Mouse (Mus musculus) ES-E14 (cell line): ENCODE results near the gene Bivm.

Source experiments
- CHD2 ChIP-seq: IDR thresholded peaks from 2 replicates; pipeline ENCODE4 v1.6.1; 2014; ENCODE audit warnings: mild to moderate bottlenecking, low read depth, low read length, inconsistent platforms
- HCFC1 ChIP-seq: IDR thresholded peaks from 2 replicates; pipeline ENCODE4 v1.6.1; 2012; ENCODE audit warnings: low read length, inconsistent platforms, borderline replicate concordance; ENCODE audit not compliant: insufficient read depth
- MAFK ChIP-seq: IDR thresholded peaks from 2 replicates; pipeline ENCODE4 v1.6.1; 2014; ENCODE audit warnings: mild to moderate bottlenecking, low read depth, low read length, inconsistent platforms; ENCODE audit not compliant: insufficient read depth
- ZC3H11A ChIP-seq: IDR thresholded peaks from 2 replicates; pipeline ENCODE4 v1.6.1; 2012; ENCODE audit warnings: low read depth, mild to moderate bottlenecking, inconsistent platforms, low read length, borderline replicate concordance
- ZNF384 ChIP-seq: IDR thresholded peaks from 2 replicates; pipeline ENCODE4 v1.6.1; 2012; ENCODE audit warnings: low read depth, low read length, inconsistent platforms

DNA sequence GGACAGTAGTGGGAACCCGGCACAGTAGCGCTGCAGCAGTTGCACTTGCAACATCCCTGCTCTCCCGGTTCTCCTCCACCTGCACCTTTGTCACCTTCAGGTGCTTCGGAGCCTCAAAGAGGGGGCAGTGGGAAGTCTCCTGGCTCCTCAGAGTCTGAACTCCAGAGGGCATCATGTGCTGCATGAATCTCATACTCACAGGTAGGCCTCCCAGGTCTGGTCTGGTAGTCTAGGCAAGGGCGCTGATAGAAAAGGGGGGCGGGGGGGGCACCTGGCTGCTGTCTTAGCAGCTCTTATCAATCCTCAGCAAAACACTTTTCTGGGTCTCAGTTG, 1.3 kb downstream of the Bivm start:
- TF ChIP-seq ZC3H11A (no peak), MAFK (no peak), CHD2 (no peak), HCFC1 (no peak), ZNF384 (no peak)
